Mouse (Mus musculus) forebrain, embryonic 10.5 days (tissue): ENCODE data around the gene Slc39a2. TPM values are rescaled to one million over a fixed set of nuclear protein-coding genes. Genes with fewer than 3 reads are reported as not detected.
A peak's percentile ranks its signal among the peaks of the same experiment; 100 is the strongest.

Experiments used
- DNase-seq: peaks from one replicate; pipeline ENCODE4 v3.0.0-alpha.2; 2017; ENCODE audit warnings: low spot score; ENCODE audit errors: extremely low spot score
- H3K27ac ChIP-seq: fragments of 300-500 bp; sonication (generic); 2 replicates; pipeline ENCODE4 v1.5.1; 2016; ENCODE audit warnings: mild to moderate bottlenecking
- H3K27me3 ChIP-seq: fragments of 300-500 bp; sonication (generic); 2 replicates; pipeline ENCODE4 v1.6.1; 2016; ENCODE audit warnings: mild to moderate bottlenecking; ENCODE audit not compliant: poor library complexity, severe bottlenecking
- H3K36me3 ChIP-seq: fragments of 300-500 bp; sonication (generic); replicated peaks from 2 replicates; pipeline ENCODE4 v1.6.1; 2016; ENCODE audit warnings: mild to moderate bottlenecking, moderate library complexity
- H3K4me1 ChIP-seq: fragments of 300-500 bp; sonication (generic); 2 replicates; pipeline ENCODE4 v1.6.1; 2016
- H3K4me3 ChIP-seq: fragments of 300-500 bp; sonication (generic); 2 replicates; pipeline ENCODE4 v1.5.1; 2016; ENCODE audit warnings: mild to moderate bottlenecking, moderate library complexity
- H3K9me3 ChIP-seq: fragments of 300-500 bp; sonication (generic); 2 replicates; pipeline ENCODE4 v1.6.1; 2016; ENCODE audit warnings: mild to moderate bottlenecking, moderate library complexity
- WGBS: fragments of 180-500 bp; shearing (Covaris S2); methylation state at CpG from one replicate; pipeline ENCODE4 v1.1.7; 2016; 5-methylcytosine and 5-hydroxymethylcytosine counted together
- polyA plus RNA-seq: library from polyadenylated mRNA; unstranded; fragments of >200 nt; fragmentation: Nextera tagmentation; extraction: Ambion mirVana; gene quantifications from 2 replicates; pipeline ENCODE4 v1.2.1, GENCODE M21; 2016

Gene Slc39a2
- polyA plus RNA-seq, 1 experiment from 2014 or later: 0.77 TPM

DNA sequence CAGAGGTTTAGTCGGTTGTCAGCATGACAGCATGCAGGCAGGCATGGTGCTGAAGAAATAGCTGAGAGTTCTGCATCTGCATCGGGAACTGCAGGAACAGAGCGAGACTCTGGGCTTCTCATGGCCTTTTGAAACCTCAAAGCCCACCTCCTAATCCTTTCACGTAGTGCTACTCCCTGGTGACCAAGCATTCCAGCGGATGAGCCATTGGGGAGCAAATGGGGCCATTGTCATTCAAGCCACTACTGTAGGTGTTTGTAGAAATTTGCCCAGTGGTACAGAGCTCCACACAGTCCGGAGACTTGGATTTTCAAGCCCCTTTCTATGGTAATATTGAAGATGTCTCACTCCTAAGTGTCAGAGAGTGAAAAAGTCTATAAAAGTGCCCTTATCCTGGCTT is 6.6 kb upstream of the Slc39a2 start:
- no peak for DNase-seq
- Histone ChIP-seq H3K36me3 (peaks cover 51% of the 10 kb centered on the region), H3K4me1 (peaks cover 19% of the 10 kb centered on the region), H3K27me3 (no peaks in the 10 kb centered on the region), H3K27ac (no peak overlapping the region), H3K4me3 (peak overlapping the region; percentile 62), H3K9me3 (no peaks in the 10 kb centered on the region)
- 46% methylated on average over 6 of the region's 6 CpGs for WGBS

GRCm38 (mm10) chr14:51889833-51890232 is 2.9 kb upstream of the Slc39a2 start:
- Histone ChIP-seq H3K27me3 (no peaks in the 10 kb centered on the region), H3K36me3 (peaks cover 69% of the 10 kb centered on the region), H3K9me3 (no peaks in the 10 kb centered on the region), H3K27ac (no peak overlapping the region), H3K4me3 (no peak overlapping the region), H3K4me1 (peaks cover 30% of the 10 kb centered on the region)
- 90% methylated on average over 6 of the region's 6 CpGs for WGBS
- DNase-seq: no peak

- Histone ChIP-seq H3K4me1 (peaks cover 11% of the 10 kb centered on the region; the same call in 1 of the 2 replicates), H3K27me3 (no peaks in the 10 kb centered on the region), H3K4me3 (no peak overlapping the region), H3K9me3 (no peaks in the 10 kb centered on the region), H3K36me3 (peaks cover 49% of the 10 kb centered on the region), H3K27ac (no peak overlapping the region)
- WGBS: 27% methylated on average over 10 of the region's 10 CpGs
- DNase-seq: no peak
Observed at GRCm38 (mm10) chr14:51893094-51893794, 555 bp downstream of the Slc39a2 start.

- H3K27ac ChIP-seq: no peak overlapping the region
- DNase-seq: no peak
- H3K4me1 ChIP-seq: peaks cover 11% of the 10 kb centered on the region; the same call in 1 of the 2 replicates
- no peaks in the 10 kb centered on the region for H3K27me3 ChIP-seq
- WGBS: 64% methylated on average over 3 of the region's 3 CpGs
- peaks cover 44% of the 10 kb centered on the region for H3K36me3 ChIP-seq
- H3K9me3 ChIP-seq: no peaks in the 10 kb centered on the region
- H3K4me3 ChIP-seq: no peak overlapping the region
Observed at GRCm38 (mm10) chr14:51893809-51894208, 1.1 kb downstream of the Slc39a2 start.

- Histone ChIP-seq H3K36me3 (peaks cover 31% of the 10 kb centered on the region), H3K9me3 (no peaks in the 10 kb centered on the region), H3K4me1 (peaks cover 11% of the 10 kb centered on the region; the same call in 1 of the 2 replicates), H3K4me3 (no peak overlapping the region), H3K27me3 (no peaks in the 10 kb centered on the region), H3K27ac (no peak overlapping the region)
- DNase-seq: no peak
- WGBS: 76% methylated on average over 14 of the region's 14 CpGs
Observed at GRCm38 (mm10) chr14:51895071-51895470, 2.4 kb downstream of the Slc39a2 start.

- Histone ChIP-seq H3K27ac (no peak overlapping the region), H3K27me3 (no peaks in the 10 kb centered on the region), H3K36me3 (peaks cover 22% of the 10 kb centered on the region), H3K4me3 (no peak overlapping the region), H3K9me3 (no peaks in the 10 kb centered on the region), H3K4me1 (peaks cover 11% of the 10 kb centered on the region; the same call in 1 of the 2 replicates)
- DNase-seq: no peak
- 87% methylated on average over 6 of the region's 6 CpGs for WGBS
Observed at GRCm38 (mm10) chr14:51896019-51896418, 3.3 kb downstream of the Slc39a2 start.

DNA sequence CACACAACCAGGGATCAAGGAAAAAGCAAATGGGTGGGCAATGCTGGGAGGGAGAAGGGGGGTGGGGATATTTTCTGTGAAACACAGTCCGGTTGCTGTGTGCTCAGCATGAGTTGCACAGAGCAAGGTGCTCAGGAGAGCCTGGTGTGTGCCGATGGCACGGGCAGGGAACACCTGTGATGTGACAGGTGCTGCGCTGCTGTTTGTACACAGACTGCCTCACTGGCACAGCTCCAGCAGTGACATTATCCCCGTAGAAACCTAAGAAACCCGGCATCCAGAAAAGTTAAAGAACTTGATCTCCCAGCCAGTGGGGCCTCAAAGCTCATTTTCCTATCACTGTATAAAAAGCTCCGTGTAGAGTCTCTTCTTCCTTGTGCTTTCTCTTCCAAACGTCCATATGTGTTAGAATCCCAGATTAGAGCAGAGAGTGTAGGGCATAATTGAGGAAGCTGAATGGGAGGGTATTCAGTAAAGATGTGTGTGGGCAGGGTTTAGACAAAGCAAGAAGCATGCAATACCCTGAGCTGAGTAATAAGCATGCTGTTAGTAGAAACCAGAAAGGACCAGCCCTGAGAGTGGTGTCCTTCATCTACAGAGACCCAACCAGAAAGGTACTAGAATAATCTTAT is 4.0 kb downstream of the Slc39a2 start:
- peaks cover 15% of the 10 kb centered on the region for H3K36me3 ChIP-seq
- peaks cover 11% of the 10 kb centered on the region; the same call in 1 of the 2 replicates for H3K4me1 ChIP-seq
- H3K4me3 ChIP-seq: no peak overlapping the region
- no peaks in the 10 kb centered on the region for H3K27me3 ChIP-seq
- no peak overlapping the region for H3K27ac ChIP-seq
- DNase-seq: no peak
- 85% methylated on average over 8 of the region's 8 CpGs for WGBS
- no peaks in the 10 kb centered on the region for H3K9me3 ChIP-seq

DNA sequence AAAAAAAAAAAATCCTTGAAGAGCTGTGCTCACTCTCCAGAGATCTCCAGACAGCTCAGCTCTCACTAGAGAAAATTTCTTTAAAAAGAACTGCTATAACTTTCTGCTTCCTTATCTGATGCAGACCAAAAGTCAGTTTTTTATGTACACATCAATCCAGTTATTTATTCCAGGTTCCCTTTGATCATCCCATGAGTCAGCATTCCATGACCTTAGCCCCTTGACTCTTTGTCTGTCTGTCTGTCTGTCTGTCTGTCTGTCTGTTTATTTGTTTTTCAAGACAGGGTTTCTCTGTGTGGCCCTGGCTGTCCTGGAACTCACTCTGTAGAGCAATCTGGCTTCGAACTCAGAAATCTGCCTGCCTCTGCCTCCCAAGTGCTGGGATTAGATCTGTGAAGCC is 6.7 kb downstream of the Slc39a2 start:
- Histone ChIP-seq H3K36me3 (0 out of 2 replicates have a peak, but pooled peaks cover 4% of the 10 kb centered on the region), H3K4me3 (no peak overlapping the region), H3K27me3 (no peaks in the 10 kb centered on the region), H3K27ac (no peak overlapping the region), H3K4me1 (no peaks in the 10 kb centered on the region), H3K9me3 (no peaks in the 10 kb centered on the region)
- DNase-seq: no peak
- 97% methylated on average over 1 of the region's 1 CpGs for WGBS

DNA sequence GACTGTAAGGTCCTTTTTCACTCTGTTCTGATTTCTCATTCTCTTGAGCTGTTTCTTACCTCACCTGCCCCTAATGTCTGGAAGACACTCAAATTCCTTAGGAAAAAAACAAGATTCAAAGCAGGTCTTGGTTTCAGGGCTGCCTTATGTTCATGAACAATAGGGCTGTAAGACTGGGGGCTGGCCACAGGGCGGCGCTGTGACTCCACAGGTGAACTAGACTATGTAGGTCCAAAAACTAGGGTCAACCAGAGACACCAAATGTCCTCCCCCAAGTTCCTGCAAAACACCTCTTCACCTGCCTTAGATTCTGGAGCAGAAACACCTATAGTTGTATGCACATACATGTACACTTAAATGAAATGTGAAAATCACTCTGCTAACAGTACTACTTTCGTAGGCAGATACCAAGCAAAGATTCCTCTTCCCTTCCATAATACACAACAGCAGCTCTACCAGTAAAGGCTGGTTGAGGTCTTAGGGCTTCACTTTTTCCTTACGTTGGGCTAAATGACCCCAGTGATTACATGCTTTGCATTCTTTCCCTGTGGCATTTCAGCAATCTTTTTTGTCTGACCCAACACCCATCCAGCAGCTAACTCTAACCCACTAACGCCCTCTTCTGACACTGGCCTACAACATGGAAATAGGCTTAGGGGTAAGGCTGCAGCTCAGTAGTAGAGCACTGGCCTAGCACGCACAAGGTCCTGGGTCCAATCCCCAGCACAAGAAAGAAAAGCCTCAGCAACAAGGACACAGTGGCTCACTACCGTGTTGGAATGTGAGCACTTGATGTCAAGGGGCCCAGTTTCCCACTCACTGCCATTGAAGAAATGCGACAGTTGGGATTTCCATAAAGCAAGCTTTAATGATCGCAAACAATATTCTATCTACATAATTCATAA is 10.4 kb downstream of the Slc39a2 start:
- Histone ChIP-seq H3K4me3 (no peak overlapping the region), H3K27ac (no peak overlapping the region), H3K9me3 (no peaks in the 10 kb centered on the region), H3K36me3 (no peaks in the 10 kb centered on the region), H3K27me3 (no peaks in the 10 kb centered on the region), H3K4me1 (peaks cover 8% of the 10 kb centered on the region)
- WGBS: 63% methylated on average over 9 of the region's 9 CpGs
- DNase-seq: peak; percentile 73

DNA sequence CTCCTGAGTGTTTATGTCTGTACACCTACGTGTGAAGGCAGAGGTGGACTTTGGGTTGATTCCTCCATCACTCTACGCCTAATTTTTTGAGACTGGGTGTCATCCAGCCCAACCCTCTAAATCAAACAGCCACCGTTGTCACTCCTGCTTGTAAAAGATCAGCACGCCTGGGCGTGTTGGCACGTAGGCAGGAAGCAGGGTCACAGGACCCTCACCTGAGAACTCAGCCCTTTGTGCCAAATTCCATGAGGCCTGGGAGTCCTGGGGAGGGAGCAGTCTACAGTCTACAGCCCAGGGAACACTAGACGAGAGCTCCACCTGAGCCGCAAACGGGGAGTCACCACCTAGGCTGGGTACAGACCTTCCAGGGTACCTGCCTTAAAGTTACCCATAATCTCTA is 11.1 kb downstream of the Slc39a2 start:
- Histone ChIP-seq H3K36me3 (no peaks in the 10 kb centered on the region), H3K4me1 (peaks cover 8% of the 10 kb centered on the region), H3K27ac (no peak overlapping the region), H3K4me3 (no peak overlapping the region), H3K27me3 (no peaks in the 10 kb centered on the region), H3K9me3 (no peaks in the 10 kb centered on the region)
- no peak for DNase-seq
- WGBS: 90% methylated on average over 9 of the region's 9 CpGs

DNA sequence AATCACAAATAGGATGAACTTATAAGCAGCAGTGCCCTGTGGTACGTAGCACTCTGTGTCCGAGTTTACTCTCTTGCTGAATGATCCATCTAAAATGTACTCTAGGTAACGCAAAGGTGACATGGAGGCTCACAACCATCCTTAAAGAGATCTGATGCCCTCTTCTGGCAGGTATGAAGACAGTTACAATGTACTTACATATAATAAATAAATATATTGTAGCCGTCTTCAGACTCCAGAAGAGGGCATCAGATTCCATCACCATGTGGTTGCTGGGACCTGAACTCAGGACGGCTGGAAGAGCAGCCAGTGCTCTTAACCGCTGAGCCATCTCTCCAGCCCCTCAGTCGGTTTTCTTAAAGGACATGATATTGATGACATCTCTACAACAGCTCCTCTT is 12.0 kb downstream of the Slc39a2 start:
- no peaks in the 10 kb centered on the region for H3K36me3 ChIP-seq

GRCm38 (mm10) chr14:51906102-51906501 is 13.4 kb downstream of the Slc39a2 start:
- H3K27ac ChIP-seq: no peak overlapping the region
- no peak for DNase-seq
- peaks cover 4% of the 10 kb centered on the region; the same call in 1 of the 2 replicates for H3K27me3 ChIP-seq
- peaks cover 8% of the 10 kb centered on the region for H3K4me1 ChIP-seq
- no peaks in the 10 kb centered on the region for H3K9me3 ChIP-seq
- no peak overlapping the region for H3K4me3 ChIP-seq
- 93% methylated on average over 11 of the region's 11 CpGs for WGBS
- no peaks in the 10 kb centered on the region for H3K36me3 ChIP-seq

More for the DNA sequence above, 12.0 kb downstream of the Slc39a2 start:
- Histone ChIP-seq H3K27me3 (no peaks in the 10 kb centered on the region), H3K9me3 (no peaks in the 10 kb centered on the region), H3K4me3 (no peak overlapping the region), H3K27ac (no peak overlapping the region), H3K4me1 (peaks cover 8% of the 10 kb centered on the region)
- WGBS: 78% methylated on average over 7 of the region's 7 CpGs
- no peak for DNase-seq
